In genomic region chr5:76905405-76906154, GRCm38 (mm10) we compare ENCODE assay signal across 8 mouse cellular contexts. TPM values are rescaled to one million over a fixed set of nuclear protein-coding genes. Genes with fewer than 3 reads are reported as not detected.
DNase-seq lines count a peak whose midpoint lies in the region; ATAC-seq and TF ChIP-seq lines count a peak whose summit lies in the region.

Gene Aasdh (minus strand): TSS chr5:76905514.

- no peaks in the 10 kb centered on the region for H3K9me3 ChIP-seq in embryonic facial prominence, embryonic 13.5 days
- H3K9me3 ChIP-seq in limb, embryonic 12.5 days = no peaks in the 10 kb centered on the region
- no peaks in the 10 kb centered on the region for H3K9me3 ChIP-seq in midbrain, embryonic 15.5 days

- H3K9ac ChIP-seq in embryonic facial prominence, embryonic 13.5 days = peak within 1 kb of the TSS; percentile 84
- peak within 1 kb of the TSS; percentile 78 for H3K9ac ChIP-seq in limb, embryonic 12.5 days (replicated peaks)
- peak within 1 kb of the TSS; percentile 82 for H3K9ac ChIP-seq in midbrain, embryonic 15.5 days

- 0 out of 2 replicates have a peak, but pooled peaks cover 4% of the 10 kb centered on the region for H3K36me3 ChIP-seq in embryonic facial prominence, embryonic 13.5 days
- H3K36me3 ChIP-seq in kidney, adult 2 months (ENCODE audit: control insufficient read depth, insufficient read depth, low read length) = no peaks in the 10 kb centered on the region; the same call in 1 of the 2 replicates
- peaks cover 9% of the 10 kb centered on the region for H3K36me3 ChIP-seq in limb, embryonic 12.5 days
- no peaks in the 10 kb centered on the region for H3K36me3 ChIP-seq in midbrain, embryonic 15.5 days (replicated peaks)
- no peaks in the 10 kb centered on the region for H3K36me3 ChIP-seq in spleen, adult 2 months (ENCODE audit: control insufficient read depth, insufficient read depth, low read length)

- ATAC-seq in embryonic facial prominence, embryonic 13.5 days (ENCODE audit: insufficient number of reproducible peaks, insufficient read depth, low FRiP score, low TSS enrichment, low read depth) = peak; percentile 98
- ATAC-seq in limb, embryonic 12.5 days (ENCODE audit: insufficient number of reproducible peaks, insufficient read depth, low FRiP score, low TSS enrichment, low read depth) = peak; percentile 95
- ATAC-seq in midbrain, embryonic 15.5 days (replicated peaks) = peak; percentile 99

- DNase-seq in 3134 (ENCODE audit: extremely low read depth, insufficient read length, low spot score) = peak; percentile 98
- peak; percentile 96 to 98 for DNase-seq in adrenal gland, postnatal 36 days
- DNase-seq in heart, adult 18-20 months = peak; percentile 94 to 97
- DNase-seq in kidney, adult 2 months = peak; percentile 96
- DNase-seq in spleen, adult 2 months (ENCODE audit: low read depth in 1 of 2, low spot score in 2 of 2) = peak; percentile 90 to 93

- 1% methylated on average over 47 of the region's 47 CpGs for WGBS in embryonic facial prominence, embryonic 13.5 days
- under 1% methylated on average over 47 of the region's 47 CpGs for WGBS in kidney, adult 2 months
- WGBS in limb, embryonic 12.5 days = under 1% methylated on average over 47 of the region's 47 CpGs
- under 1% methylated on average over 47 of the region's 47 CpGs for WGBS in midbrain, embryonic 15.5 days
- WGBS in spleen, adult 2 months = under 1% methylated on average over 47 of the region's 47 CpGs

- peak within 1 kb of the TSS; percentile 78 for H3K27ac ChIP-seq in embryonic facial prominence, embryonic 13.5 days
- peak within 1 kb of the TSS; percentile 95 for H3K27ac ChIP-seq in kidney, adult 2 months (ENCODE audit: insufficient read depth, low read depth, low read length)
- peak within 1 kb of the TSS; percentile 89 for H3K27ac ChIP-seq in limb, embryonic 12.5 days
- peak within 1 kb of the TSS; percentile 89 for H3K27ac ChIP-seq in midbrain, embryonic 15.5 days
- H3K27ac ChIP-seq in spleen, adult 2 months (ENCODE audit: insufficient read depth, low read length) = peak within 1 kb of the TSS; percentile 92

- H3K4me1 ChIP-seq in embryonic facial prominence, embryonic 13.5 days = peaks cover 18% of the 10 kb centered on the region
- peaks cover 4% of the 10 kb centered on the region; the same call in 1 of the 2 replicates for H3K4me1 ChIP-seq in kidney, adult 2 months (ENCODE audit: control insufficient read depth, insufficient read depth, low read length)
- H3K4me1 ChIP-seq in limb, embryonic 12.5 days (replicated peaks) = 0 out of 2 replicates have a peak, but pooled peaks cover 4% of the 10 kb centered on the region
- H3K4me1 ChIP-seq in midbrain, embryonic 15.5 days = peaks cover 8% of the 10 kb centered on the region; the same call in 1 of the 2 replicates
- H3K4me1 ChIP-seq in spleen, adult 2 months (ENCODE audit: control insufficient read depth, insufficient read depth, insufficient read length) = no peaks in the 10 kb centered on the region

- TF ChIP-seq CTCF in kidney, adult 2 months (conservative IDR thresholded peaks at IDR 0.05; ENCODE audit: insufficient read depth, insufficient read length, low read depth, low read length) = no peak; the same call in 1 of the 2 replicates
- TF ChIP-seq CTCF in spleen, adult 2 months (IDR thresholded peaks at IDR 0.05; ENCODE audit: extremely low read depth, insufficient read depth, insufficient read length, insufficient replicate concordance) = peak; percentile 17; the same call in 1 of the 2 replicates

- H3K4me2 ChIP-seq in embryonic facial prominence, embryonic 13.5 days = peak within 1 kb of the TSS; percentile 68
- peak within 1 kb of the TSS; percentile 70 for H3K4me2 ChIP-seq in limb, embryonic 12.5 days
- H3K4me2 ChIP-seq in midbrain, embryonic 15.5 days = peak within 1 kb of the TSS; percentile 66

- peak; percentile 91 for TF ChIP-seq POLR2A in kidney, adult 2 months (IDR thresholded peaks at IDR 0.05; ENCODE audit: low read depth, low read length)
- peak; percentile 90 for TF ChIP-seq POLR2A in spleen, adult 2 months (IDR thresholded peaks at IDR 0.05; ENCODE audit: low read depth, low read length)

- H3K27me3 ChIP-seq in embryonic facial prominence, embryonic 13.5 days = no peaks in the 10 kb centered on the region
- no peaks in the 10 kb centered on the region for H3K27me3 ChIP-seq in kidney, adult 2 months (replicated peaks; ENCODE audit: control insufficient read depth, insufficient read depth, low read length)
- H3K27me3 ChIP-seq in limb, embryonic 12.5 days = no peaks in the 10 kb centered on the region
- H3K27me3 ChIP-seq in midbrain, embryonic 15.5 days (replicated peaks) = no peaks in the 10 kb centered on the region
- H3K27me3 ChIP-seq in spleen, adult 2 months (ENCODE audit: control insufficient read depth, insufficient read depth, low read length) = no peaks in the 10 kb centered on the region

- H3K4me3 ChIP-seq in embryonic facial prominence, embryonic 13.5 days = peak within 1 kb of the TSS; percentile 66
- peak within 1 kb of the TSS; percentile 82 for H3K4me3 ChIP-seq in kidney, adult 2 months (ENCODE audit: insufficient read depth, low read depth, low read length)
- H3K4me3 ChIP-seq in limb, embryonic 12.5 days (replicated peaks) = peak within 1 kb of the TSS; percentile 69
- peak within 1 kb of the TSS; percentile 84 for H3K4me3 ChIP-seq in midbrain, embryonic 15.5 days
- peak within 1 kb of the TSS; percentile 74 for H3K4me3 ChIP-seq in spleen, adult 2 months (ENCODE audit: extremely low read depth, insufficient read depth, insufficient read length)

RNA-seq across cellular contexts. Expression of gene Aasdh, which starts in this region (rescaled TPM):
- total RNA-seq in adrenal gland, postnatal 36 days (2021) = 10 to 100 TPM; 14.7 to 16.6 TPM
- 21.4 and 26.0 TPM in 2 replicates for polyA plus RNA-seq in embryonic facial prominence, embryonic 13.5 days (2015; fragmentation: Nextera tagmentation; extraction: Ambion mirVana)
- 10 to 100 TPM; 16.8 to 16.9 TPM for total RNA-seq in heart, adult 18-20 months (2021)
- polyA plus RNA-seq in kidney, adult 2 months (2012; rRNA removed) = 14.3 and 15.1 TPM in 2 replicates
- 21.1 and 21.9 TPM in 2 replicates for polyA plus RNA-seq in limb, embryonic 12.5 days (2016; fragmentation: Nextera tagmentation; extraction: Ambion mirVana)
- polyA plus RNA-seq in midbrain, embryonic 15.5 days (2015; fragmentation: Nextera tagmentation; extraction: Ambion mirVana) = 20.4 and 21.6 TPM in 2 replicates
- 7.4 and 9.8 TPM in 2 replicates for polyA plus RNA-seq in spleen, adult 2 months (2012; rRNA removed)

Comparison
In these comparisons a context has a peak if more than half of its experiments do, and no peak if none do; other contexts are left out.
1. Peak in every context shown above with its lines: DNase-seq, ATAC-seq, H3K4me3 ChIP-seq and H3K27ac ChIP-seq.